Mouse (Mus musculus) stomach, postnatal 0 days (tissue): ENCODE measurements around the gene Rcan2.

Experiments used
- CTCF ChIP-seq: IDR thresholded peaks from 2 replicates; pipeline ENCODE4 v1.5.1; 2016; ENCODE audit warnings: antibody characterized with exemption, low read depth, mild to moderate bottlenecking, moderate library complexity
- EP300 ChIP-seq: optimal IDR thresholded peaks from 2 replicates; pipeline ENCODE3; 2016; ENCODE audit warnings: antibody characterized with exemption

DNA sequence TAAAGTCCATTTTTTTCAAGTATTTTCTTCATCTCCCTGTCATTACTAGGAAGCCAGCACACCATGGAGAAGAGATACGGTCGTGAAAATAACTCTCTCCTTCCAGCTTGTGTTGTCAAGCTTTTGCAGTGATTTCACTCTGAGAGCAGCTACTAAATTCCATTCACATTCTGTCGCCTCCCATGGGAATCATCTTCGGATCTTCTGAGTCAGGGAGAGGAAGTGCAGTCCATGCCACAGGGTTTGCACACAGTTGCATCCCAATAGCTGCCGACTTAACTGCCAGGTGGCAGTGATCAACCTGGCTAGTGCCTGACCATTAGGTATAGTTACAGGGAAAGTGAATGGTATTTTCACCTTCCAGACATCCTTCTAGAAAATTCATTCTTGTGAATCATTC, 46.5 kb upstream of the Rcan2 start:
- TF ChIP-seq CTCF, result no peak
- no peak for TF ChIP-seq EP300
